Mouse (Mus musculus) gonadal fat pad, adult 2 months (tissue): ENCODE data around the gene Dop1b. TPM values are rescaled to one million over a fixed set of nuclear protein-coding genes. Genes with fewer than 3 reads are reported as not detected.
"Not testable (repeated sequence)": the region's sequence is repeated elsewhere in the genome, so short reads cannot be mapped to it uniquely, and the experiment has no call there.

Source experiments
- DNase-seq: peaks from one replicate; pipeline ENCODE4 v3.0.0-alpha.2; 2012; ENCODE audit warnings: low read depth
- polyA plus RNA-seq: library from polyadenylated mRNA; depleted of rRNA; stranded (reverse); fragments of >200 nt; gene quantifications from 2 replicates; pipeline ENCODE4 v1.2.3, GENCODE M21; 2012; rRNA removed

Dop1b gene
- 67.5 and 77.6 TPM in 2 replicates for polyA plus RNA-seq

- peak; percentile 69 for DNase-seq
Measured at GRCm38 (mm10) chr16:93711411-93712188, at the start of gene Dop1b. Gene Dop1b, plus strand, starts transcription at chr16:93711904.

GRCm38 (mm10) chr16:93667976-93668375 lies 43.7 kb upstream of the Dop1b start:
- DNase-seq = no peak

- no peak for DNase-seq
Measured at GRCm38 (mm10) chr16:93669521-93669920, 42.2 kb upstream of the Dop1b start.

GRCm38 (mm10) chr16:93670466-93670865 lies 41.2 kb upstream of the Dop1b start:
- DNase-seq = not testable (repeated sequence)

- DNase-seq = no peak
Measured at GRCm38 (mm10) chr16:93671064-93671463, 40.6 kb upstream of the Dop1b start.

- DNase-seq = no peak
Measured at GRCm38 (mm10) chr16:93676376-93676775, 35.3 kb upstream of the Dop1b start.

- DNase-seq = no peak
Measured at GRCm38 (mm10) chr16:93678206-93678605, 33.5 kb upstream of the Dop1b start.

GRCm38 (mm10) chr16:93679165-93679564 lies 32.5 kb upstream of the Dop1b start:
- peak; percentile 51 for DNase-seq

GRCm38 (mm10) chr16:93682156-93682688 lies 29.5 kb upstream of the Dop1b start:
- no peak for DNase-seq

GRCm38 (mm10) chr16:93682689-93683507 lies 28.8 kb upstream of the Dop1b start, which contains the start of gene Cbr3:
Gene Cbr3, plus strand, starts transcription at chr16:93683215.
- DNase-seq = peak; percentile 47

GRCm38 (mm10) chr16:93683508-93684236 lies 28.0 kb upstream of the Dop1b start:
- no peak for DNase-seq

- DNase-seq = no peak
Measured at GRCm38 (mm10) chr16:93684441-93684840, 27.3 kb upstream of the Dop1b start.

- not testable (repeated sequence) for DNase-seq
Measured at GRCm38 (mm10) chr16:93685783-93686182, 25.9 kb upstream of the Dop1b start.

GRCm38 (mm10) chr16:93686421-93686820 lies 25.3 kb upstream of the Dop1b start:
- no peak for DNase-seq

- DNase-seq = peak; percentile 30
Measured at GRCm38 (mm10) chr16:93686945-93687344, 24.8 kb upstream of the Dop1b start.

GRCm38 (mm10) chr16:93691206-93691841 lies 20.4 kb upstream of the Dop1b start:
- DNase-seq = no peak

- DNase-seq = no peak
Measured at GRCm38 (mm10) chr16:93692744-93693143, 19.0 kb upstream of the Dop1b start.

GRCm38 (mm10) chr16:93707116-93707515 lies 4.6 kb upstream of the Dop1b start:
- DNase-seq = no peak

- no peak for DNase-seq
Measured at GRCm38 (mm10) chr16:93709217-93709616, 2.5 kb upstream of the Dop1b start.

- no peak for DNase-seq
Measured at GRCm38 (mm10) chr16:93710924-93711323, 780 bp upstream of the Dop1b start.

GRCm38 (mm10) chr16:93712189-93712885 lies 633 bp downstream of the Dop1b start:
- no peak for DNase-seq
